Mouse (Mus musculus) hindbrain, embryonic 16.5 days (tissue): ENCODE data around the gene Cln6. TPM values are rescaled to one million over a fixed set of nuclear protein-coding genes. Genes with fewer than 3 reads are reported as not detected.
A peak's percentile ranks its signal among the peaks of the same experiment; 100 is the strongest.
"Not testable (repeated sequence)": the region's sequence is repeated elsewhere in the genome, so short reads cannot be mapped to it uniquely, and the experiment has no call there.

Source experiments
- ATAC-seq: fragments of 200-750 bp; cut with Nextera tagmentation; 2 replicates; pipeline ENCODE4 v1.8.0; 2017; ENCODE audit warnings: moderate TSS enrichment, moderate library complexity
- H3K27ac ChIP-seq: fragments of 300-500 bp; sonication (generic); 2 replicates; pipeline ENCODE4 v1.5.1; 2014; ENCODE audit warnings: low read depth, mild to moderate bottlenecking, control low read depth, low read length, moderate library complexity
- H3K27me3 ChIP-seq: fragments of 300-500 bp; sonication (generic); replicated peaks from 2 replicates; pipeline ENCODE4 v1.6.1; 2014; ENCODE audit warnings: low read length; ENCODE audit not compliant: control insufficient read depth, insufficient read depth
- H3K36me3 ChIP-seq: fragments of 300-500 bp; sonication (generic); 2 replicates; pipeline ENCODE4 v1.6.1; 2014; ENCODE audit warnings: mild to moderate bottlenecking, low read length, moderate library complexity, mixed read lengths; ENCODE audit not compliant: control insufficient read depth, insufficient read depth
- H3K4me1 ChIP-seq: fragments of 300-500 bp; sonication (generic); 2 replicates; pipeline ENCODE4 v1.6.1; 2014; ENCODE audit warnings: low read depth, low read length; ENCODE audit not compliant: control insufficient read depth, insufficient read depth
- H3K4me2 ChIP-seq: fragments of 300-500 bp; sonication (generic); 2 replicates; pipeline ENCODE4 v1.6.1; 2014; ENCODE audit warnings: mild to moderate bottlenecking, low read length, control low read depth, moderate library complexity
- H3K4me3 ChIP-seq: fragments of 300-500 bp; sonication (generic); 2 replicates; pipeline ENCODE4 v1.5.1; 2014; ENCODE audit warnings: mild to moderate bottlenecking, low read length, control low read depth, moderate library complexity
- H3K9ac ChIP-seq: fragments of 300-500 bp; sonication (generic); 2 replicates; pipeline ENCODE4 v1.6.1; 2014; ENCODE audit warnings: low read depth, mild to moderate bottlenecking, control low read depth, low read length, moderate library complexity
- H3K9me3 ChIP-seq: fragments of 300-500 bp; sonication (generic); 2 replicates; pipeline ENCODE4 v1.6.1; 2014; ENCODE audit warnings: mild to moderate bottlenecking, low read length, moderate library complexity; ENCODE audit not compliant: control insufficient read depth
- WGBS: fragments of 180-500 bp; shearing (Covaris S2); extraction: QIAGEN DNeasy Blood & Tissue Kit; methylation state at CpG from one replicate; pipeline ENCODE4 v1.1.7; 2014; 5-methylcytosine and 5-hydroxymethylcytosine counted together
- polyA plus RNA-seq: library from polyadenylated mRNA; unstranded; fragments of >200 nt; fragmentation: Nextera tagmentation; extraction: Ambion mirVana; gene quantifications from 2 replicates; pipeline ENCODE4 v1.2.1, GENCODE M21; 2015

Cln6 gene
- 6.7 and 6.9 TPM in 2 replicates for polyA plus RNA-seq

DNA sequence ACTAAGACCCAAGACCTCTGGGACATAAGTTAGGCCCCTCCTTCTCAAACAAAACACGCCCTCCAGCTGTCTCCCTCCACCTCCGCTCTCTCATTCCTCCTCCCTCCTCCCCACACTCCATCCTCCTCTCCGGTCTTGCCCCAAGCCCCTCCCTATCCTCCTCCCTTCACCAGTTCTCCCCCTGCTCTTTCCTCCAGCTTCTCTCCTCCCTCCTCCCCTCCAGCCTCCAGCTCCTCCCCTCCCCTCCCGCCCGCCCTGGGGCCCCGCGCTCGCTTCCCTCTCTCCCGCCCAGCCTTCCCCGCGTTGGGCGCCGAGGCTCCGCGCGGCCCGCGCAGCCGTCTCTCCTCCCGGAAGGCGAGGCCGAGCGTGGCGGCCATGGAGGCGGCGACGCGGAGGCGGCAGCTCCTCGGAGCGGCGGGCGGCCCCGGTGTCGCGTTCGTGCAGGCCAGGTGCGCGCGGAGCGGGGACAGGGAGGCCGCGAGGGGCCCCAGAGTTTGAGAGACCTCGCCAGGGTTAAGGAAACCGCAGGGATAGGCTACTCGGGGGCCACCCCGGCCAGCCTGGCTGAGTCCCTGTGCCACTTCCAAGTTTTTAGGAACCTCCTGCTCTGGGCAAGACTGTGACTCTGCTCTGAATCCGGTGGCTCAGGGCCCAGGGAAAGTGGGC lies at the start of gene Cln6:
TSS of gene Cln6 (plus strand) at position 280 of the 666 bp plus-strand sequence.
- Histone ChIP-seq H3K9me3 (no peaks in the 10 kb centered on the region), H3K4me1 (peaks cover 11% of the 10 kb centered on the region), H3K27me3 (no peaks in the 10 kb centered on the region), H3K9ac (peak within 1 kb of the TSS; percentile 66), H3K4me2 (peak within 1 kb of the TSS; percentile 82), H3K27ac (peak within 1 kb of the TSS; percentile 59), H3K4me3 (peak within 1 kb of the TSS; percentile 47), H3K36me3 (no peaks in the 10 kb centered on the region)
- under 1% methylated on average over 39 of the region's 48 CpGs for WGBS
- ATAC-seq: peak; percentile 87

GRCm38 (mm10) chr9:62789856-62790255 lies 48.7 kb upstream of the Cln6 start:
- ATAC-seq: no peak
- Histone ChIP-seq H3K27me3 (no peaks in the 10 kb centered on the region), H3K36me3 (peaks cover 3% of the 10 kb centered on the region), H3K4me3 (no peak overlapping the region), H3K4me1 (no peaks in the 10 kb centered on the region), H3K9ac (no peak overlapping the region), H3K9me3 (no peaks in the 10 kb centered on the region), H3K27ac (no peak overlapping the region), H3K4me2 (no peak overlapping the region)
- WGBS: 87% methylated on average over 12 of the region's 12 CpGs

GRCm38 (mm10) chr9:62799218-62799617 lies 39.4 kb upstream of the Cln6 start:
- peaks cover 13% of the 10 kb centered on the region for H3K36me3 ChIP-seq
- WGBS: 91% methylated on average over 2 of the region's 2 CpGs

DNA sequence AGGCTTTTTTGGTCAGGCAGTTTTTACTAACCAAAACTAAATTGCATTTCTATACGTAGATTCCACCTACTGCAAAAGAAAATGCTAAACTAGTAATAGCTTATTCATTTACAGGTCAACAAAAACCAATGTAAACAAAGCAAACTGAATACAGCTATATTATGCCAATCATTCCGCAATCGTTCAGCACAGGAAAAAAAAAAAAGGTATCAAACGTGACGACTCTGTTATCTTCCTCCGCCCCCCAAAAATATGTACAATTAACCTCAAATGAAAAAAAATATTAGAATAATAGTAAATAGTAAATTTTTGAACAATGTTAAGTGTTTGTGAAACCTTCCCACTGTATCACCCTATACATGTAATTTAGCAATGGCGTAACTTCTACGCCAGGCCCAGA lies 28.5 kb upstream of the Cln6 start:
- H3K27ac ChIP-seq: peak overlapping the region; percentile 99; the same call in 1 of the 2 replicates
- 15% methylated on average over 8 of the region's 8 CpGs for WGBS
- H3K4me1 ChIP-seq: peaks cover 21% of the 10 kb centered on the region
- H3K36me3 ChIP-seq: no peaks in the 10 kb centered on the region
- H3K27me3 ChIP-seq: no peaks in the 10 kb centered on the region
- peak overlapping the region; percentile 100 for H3K4me3 ChIP-seq
- H3K9me3 ChIP-seq: no peaks in the 10 kb centered on the region
- ATAC-seq: no peak
- peak overlapping the region; percentile 73 for H3K4me2 ChIP-seq
- peak overlapping the region; percentile 99 for H3K9ac ChIP-seq

More at GRCm38 (mm10) chr9:62799218-62799617, 39.4 kb upstream of the Cln6 start:
- not testable (repeated sequence) for H3K9ac ChIP-seq, H3K27ac ChIP-seq, H3K9me3 ChIP-seq, H3K4me2 ChIP-seq, H3K27me3 ChIP-seq, H3K4me3 ChIP-seq, ATAC-seq, H3K4me1 ChIP-seq

- H3K9ac ChIP-seq: peak overlapping the region; percentile 99
- WGBS: under 1% methylated on average over 54 of the region's 58 CpGs
- peak overlapping the region; percentile 99 for H3K27ac ChIP-seq
- H3K4me1 ChIP-seq: peaks cover 21% of the 10 kb centered on the region
- H3K9me3 ChIP-seq: no peaks in the 10 kb centered on the region
- peak overlapping the region; percentile 73 for H3K4me2 ChIP-seq
- H3K36me3 ChIP-seq: no peaks in the 10 kb centered on the region
- H3K4me3 ChIP-seq: peak overlapping the region; percentile 100
- no peaks in the 10 kb centered on the region for H3K27me3 ChIP-seq
- peak; percentile 67 for ATAC-seq
Measured at GRCm38 (mm10) chr9:62810543-62811515, 27.8 kb upstream of the Cln6 start.

- Histone ChIP-seq H3K9me3 (no peaks in the 10 kb centered on the region), H3K27ac (peak within 1 kb of the TSS; percentile 99), H3K4me1 (peaks cover 21% of the 10 kb centered on the region), H3K4me2 (peak within 1 kb of the TSS; percentile 73), H3K4me3 (peak within 1 kb of the TSS; percentile 100), H3K27me3 (no peaks in the 10 kb centered on the region), H3K9ac (peak within 1 kb of the TSS; percentile 99), H3K36me3 (no peaks in the 10 kb centered on the region)
- under 1% methylated on average over 63 of the region's 68 CpGs for WGBS
- ATAC-seq: peak; percentile 93
Measured at GRCm38 (mm10) chr9:62811516-62812121, 27.0 kb upstream of the Cln6 start, which contains the start of gene Fem1b. Gene Fem1b, minus strand, starts transcription at chr9:62811934.

GRCm38 (mm10) chr9:62812216-62813049 lies 26.2 kb upstream of the Cln6 start:
- Histone ChIP-seq H3K4me3 (peak overlapping the region; percentile 100), H3K4me2 (peak overlapping the region; percentile 73), H3K36me3 (no peaks in the 10 kb centered on the region), H3K9ac (peak overlapping the region; percentile 99), H3K27me3 (no peaks in the 10 kb centered on the region), H3K27ac (peak overlapping the region; percentile 99), H3K4me1 (peaks cover 25% of the 10 kb centered on the region), H3K9me3 (no peaks in the 10 kb centered on the region)
- WGBS: 10% methylated on average over 14 of the region's 14 CpGs
- peak; percentile 51 for ATAC-seq

DNA sequence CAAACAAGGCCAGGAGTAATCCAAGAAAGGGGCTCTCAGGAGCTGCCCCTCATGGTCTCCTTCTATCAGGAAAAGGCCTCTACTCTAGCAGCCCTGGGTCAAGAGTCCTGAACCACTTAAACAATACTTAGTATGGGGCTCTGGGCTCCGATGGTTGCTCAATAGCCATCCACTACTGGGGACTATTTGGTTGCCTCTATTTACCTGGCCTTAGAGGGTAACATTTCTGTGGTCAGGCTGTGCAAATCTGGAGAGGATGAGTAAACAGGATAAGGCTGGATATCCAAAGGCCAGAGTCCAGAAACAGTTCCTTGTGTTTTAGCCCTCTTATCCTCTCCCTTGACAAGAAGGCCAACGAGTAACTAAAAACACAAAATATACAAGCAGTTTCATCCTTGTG lies 23.8 kb upstream of the Cln6 start:
- Histone ChIP-seq H3K4me1 (peaks cover 9% of the 10 kb centered on the region), H3K27me3 (no peaks in the 10 kb centered on the region), H3K36me3 (no peaks in the 10 kb centered on the region), H3K4me3 (no peak overlapping the region), H3K27ac (no peak overlapping the region), H3K4me2 (no peak overlapping the region), H3K9me3 (no peaks in the 10 kb centered on the region), H3K9ac (no peak overlapping the region)
- 84% methylated on average over 2 of the region's 2 CpGs for whole genome bisulfite sequencing
- ATAC-seq: no peak
